Mouse (Mus musculus) kidney, adult 2 months (tissue): ENCODE data around the gene Pigr.

ENCODE experiments used
- CTCF ChIP-seq: fragments of 200-500 bp; conservative IDR thresholded peaks from 2 replicates; pipeline ENCODE4 v1.5.1; 2011; ENCODE audit warnings: low read depth, mild to moderate bottlenecking, control low read depth, low read length, moderate library complexity, mixed read lengths; ENCODE audit not compliant: insufficient read depth, insufficient read length
- POLR2A ChIP-seq: fragments of 200-500 bp; IDR thresholded peaks from one replicate; pipeline ENCODE4 v1.6.1; 2011; ENCODE audit warnings: low read depth, low read length, control low read depth

- TF ChIP-seq POLR2A (no peak), CTCF (peak; percentile 71)
Observed at GRCm38 (mm10) chr1:130875139-130875538, 48.7 kb downstream of the Pigr start.
